Mouse (Mus musculus): Measurements from ENCODE around the gene Tubb4a. TPM values are rescaled to one million over a fixed set of nuclear protein-coding genes. Genes with fewer than 3 reads are reported as not detected.

The Tubb4a gene
- polyA plus RNA-seq, 1 experiment from 2014 or later, result 14.6 TPM

- no peak overlapping the region for H3K9ac ChIP-seq (ENCODE audit: low read depth, low read length)
- H3K27ac ChIP-seq (ENCODE audit: low read depth, low read length), result no peak overlapping the region
- H3K27me3 ChIP-seq (replicated peaks; ENCODE audit: control insufficient read depth, insufficient read depth, low read length), result no peaks in the 10 kb centered on the region
- ATAC-seq, result no peak
- H3K4me3 ChIP-seq (ENCODE audit: low read depth, low read length), result no peak overlapping the region; the same call in 1 of the 2 replicates
- H3K9me3 ChIP-seq (ENCODE audit: control insufficient read depth), result no peaks in the 10 kb centered on the region
- 0 out of 2 replicates have a peak, but pooled peaks cover 4% of the 10 kb centered on the region for H3K4me1 ChIP-seq (replicated peaks; ENCODE audit: control insufficient read depth, insufficient read depth, low read length)
- no peak for TF ChIP-seq CTCF (IDR thresholded peaks at IDR 0.05; ENCODE audit: low read depth)
- 47% methylated on average over 4 of the region's 4 CpGs for WGBS
- H3K4me2 ChIP-seq (replicated peaks; ENCODE audit: low read depth), result peak overlapping the region; percentile 92
- H3K36me3 ChIP-seq (ENCODE audit: control insufficient read depth, insufficient read depth), result no peaks in the 10 kb centered on the region
Measured at GRCm38 (mm10) chr17:57104496-57104895, 16.9 kb upstream of the Tubb4a start.

DNA sequence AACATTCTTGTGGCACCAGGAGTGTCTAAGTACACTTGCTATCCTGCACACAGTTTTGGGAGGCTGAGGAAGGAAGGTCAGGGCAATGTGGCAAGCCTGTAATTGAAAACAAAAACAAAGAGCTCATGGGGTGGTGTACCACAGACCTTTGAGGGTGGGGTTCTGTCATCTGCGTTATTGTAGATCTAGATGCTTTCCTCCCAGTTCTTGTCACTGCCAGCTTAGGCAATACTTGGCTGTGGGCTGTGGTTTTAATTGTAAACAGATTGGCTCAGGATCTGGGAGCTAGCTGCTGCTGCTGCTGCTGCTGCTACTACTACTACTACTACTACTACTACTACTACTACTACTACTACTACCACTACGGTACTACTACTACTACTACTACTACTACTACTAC, 14.7 kb upstream of the Tubb4a start:
- Histone ChIP-seq H3K4me3 (ENCODE audit: low read depth, low read length) (no peak overlapping the region), H3K9me3 (ENCODE audit: control insufficient read depth) (no peaks in the 10 kb centered on the region), H3K27ac (ENCODE audit: low read depth, low read length) (no peak overlapping the region), H3K4me2 (replicated peaks; ENCODE audit: low read depth) (no peak overlapping the region), H3K4me1 (replicated peaks; ENCODE audit: control insufficient read depth, insufficient read depth, low read length) (0 out of 2 replicates have a peak, but pooled peaks cover 4% of the 10 kb centered on the region), H3K36me3 (ENCODE audit: control insufficient read depth, insufficient read depth) (no peaks in the 10 kb centered on the region), H3K9ac (ENCODE audit: low read depth, low read length) (no peak overlapping the region), H3K27me3 (replicated peaks; ENCODE audit: control insufficient read depth, insufficient read depth, low read length) (no peaks in the 10 kb centered on the region)
- no peak for TF ChIP-seq CTCF (IDR thresholded peaks at IDR 0.05; ENCODE audit: low read depth)
- ATAC-seq, result no peak
- WGBS, result 92% methylated on average over 2 of the region's 2 CpGs

- no peaks in the 10 kb centered on the region for H3K27me3 ChIP-seq (replicated peaks; ENCODE audit: control insufficient read depth, insufficient read depth, low read length)
- no peaks in the 10 kb centered on the region for H3K36me3 ChIP-seq (ENCODE audit: control insufficient read depth, insufficient read depth)
- ATAC-seq, result no peak
- no peaks in the 10 kb centered on the region for H3K9me3 ChIP-seq (ENCODE audit: control insufficient read depth)
- no peak overlapping the region for H3K4me2 ChIP-seq (replicated peaks; ENCODE audit: low read depth)
- 0 out of 2 replicates have a peak, but pooled peaks cover 4% of the 10 kb centered on the region for H3K4me1 ChIP-seq (replicated peaks; ENCODE audit: control insufficient read depth, insufficient read depth, low read length)
- no peak overlapping the region for H3K4me3 ChIP-seq (ENCODE audit: low read depth, low read length)
- H3K27ac ChIP-seq (ENCODE audit: low read depth, low read length), result no peak overlapping the region
- 0 out of 2 replicates have a peak, but pooled peaks have one; percentile 14 for TF ChIP-seq CTCF (IDR thresholded peaks at IDR 0.05; ENCODE audit: low read depth)
- no peak overlapping the region for H3K9ac ChIP-seq (ENCODE audit: low read depth, low read length)
- WGBS, result 14% methylated on average over 10 of the region's 10 CpGs
Measured at GRCm38 (mm10) chr17:57099629-57100325, 12.2 kb upstream of the Tubb4a start.

GRCm38 (mm10) chr17:57098321-57098720, 10.7 kb upstream of the Tubb4a start:
- Histone ChIP-seq H3K9ac (ENCODE audit: low read depth, low read length) (no peak overlapping the region), H3K27me3 (replicated peaks; ENCODE audit: control insufficient read depth, insufficient read depth, low read length) (no peaks in the 10 kb centered on the region), H3K36me3 (ENCODE audit: control insufficient read depth, insufficient read depth) (no peaks in the 10 kb centered on the region), H3K4me2 (replicated peaks; ENCODE audit: low read depth) (no peak overlapping the region), H3K27ac (ENCODE audit: low read depth, low read length) (no peak overlapping the region), H3K4me1 (replicated peaks; ENCODE audit: control insufficient read depth, insufficient read depth, low read length) (no peaks in the 10 kb centered on the region), H3K4me3 (ENCODE audit: low read depth, low read length) (no peak overlapping the region), H3K9me3 (ENCODE audit: control insufficient read depth) (no peaks in the 10 kb centered on the region)
- WGBS, result 73% methylated on average over 5 of the region's 5 CpGs
- no peak for ATAC-seq
- no peak for TF ChIP-seq CTCF (IDR thresholded peaks at IDR 0.05; ENCODE audit: low read depth)

DNA sequence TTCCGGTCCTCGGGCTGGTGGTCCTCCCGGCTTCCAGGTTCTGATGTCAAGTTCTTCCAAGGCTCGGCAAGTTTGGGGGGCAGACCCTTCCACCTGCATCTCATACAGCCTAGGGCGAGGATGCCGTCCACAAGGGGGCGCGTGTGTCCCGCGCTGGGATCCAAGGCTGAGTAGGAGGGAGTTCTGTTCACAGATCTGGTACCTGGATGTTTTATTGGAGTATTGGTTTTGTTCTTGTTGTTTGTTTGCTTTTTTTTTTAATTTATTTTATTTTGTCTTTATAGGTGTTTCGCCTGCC, 9.0 kb upstream of the Tubb4a start:
- H3K9ac ChIP-seq (ENCODE audit: low read depth, low read length), result no peak overlapping the region
- ATAC-seq, result peak; percentile 71; the same call in 1 of the 2 replicates
- no peaks in the 10 kb centered on the region for H3K36me3 ChIP-seq (ENCODE audit: control insufficient read depth, insufficient read depth)
- H3K27me3 ChIP-seq (replicated peaks; ENCODE audit: control insufficient read depth, insufficient read depth, low read length), result no peaks in the 10 kb centered on the region
- peak overlapping the region; percentile 18; the same call in 1 of the 2 replicates for H3K4me3 ChIP-seq (ENCODE audit: low read depth, low read length)
- no peaks in the 10 kb centered on the region for H3K4me1 ChIP-seq (replicated peaks; ENCODE audit: control insufficient read depth, insufficient read depth, low read length)
- TF ChIP-seq CTCF (IDR thresholded peaks at IDR 0.05; ENCODE audit: low read depth), result peak; percentile 97
- no peak overlapping the region for H3K27ac ChIP-seq (ENCODE audit: low read depth, low read length)
- WGBS, result 1% methylated on average over 11 of the region's 11 CpGs
- H3K9me3 ChIP-seq (ENCODE audit: control insufficient read depth), result no peaks in the 10 kb centered on the region
- H3K4me2 ChIP-seq (replicated peaks; ENCODE audit: low read depth), result peak overlapping the region; percentile 60

GRCm38 (mm10) chr17:57095855-57096622, 8.5 kb upstream of the Tubb4a start:
- Histone ChIP-seq H3K27ac (ENCODE audit: low read depth, low read length) (no peak overlapping the region), H3K9me3 (ENCODE audit: control insufficient read depth) (no peaks in the 10 kb centered on the region), H3K4me1 (replicated peaks; ENCODE audit: control insufficient read depth, insufficient read depth, low read length) (no peaks in the 10 kb centered on the region), H3K4me2 (replicated peaks; ENCODE audit: low read depth) (peak overlapping the region; percentile 60), H3K27me3 (replicated peaks; ENCODE audit: control insufficient read depth, insufficient read depth, low read length) (no peaks in the 10 kb centered on the region), H3K36me3 (ENCODE audit: control insufficient read depth, insufficient read depth) (no peaks in the 10 kb centered on the region), H3K4me3 (ENCODE audit: low read depth, low read length) (peak overlapping the region; percentile 18), H3K9ac (ENCODE audit: low read depth, low read length) (no peak overlapping the region)
- peak; percentile 81 for ATAC-seq
- TF ChIP-seq CTCF (IDR thresholded peaks at IDR 0.05; ENCODE audit: low read depth), result no peak
- WGBS, result 3% methylated on average over 18 of the region's 19 CpGs

Data from intestine, postnatal 0 days (tissue).